Mouse (Mus musculus) intestine, embryonic 16.5 days (tissue): Measurements from ENCODE around the gene Gm14569. TPM values are rescaled to one million over a fixed set of nuclear protein-coding genes. Genes with fewer than 3 reads are reported as not detected.
A peak's percentile ranks its signal among the peaks of the same experiment; 100 is the strongest.

Experiments
- ATAC-seq: fragments of 200-750 bp; cut with Nextera tagmentation; 2 replicates; pipeline ENCODE4 v1.8.0; 2017; ENCODE audit warnings: moderate TSS enrichment, moderate library complexity
- H3K27ac ChIP-seq: fragments of 300-500 bp; sonication (generic); 2 replicates; pipeline ENCODE4 v1.5.1; 2014; ENCODE audit warnings: mild to moderate bottlenecking, low read length
- H3K27me3 ChIP-seq: fragments of 300-500 bp; sonication (generic); replicated peaks from 2 replicates; pipeline ENCODE4 v1.6.1; 2014; ENCODE audit warnings: low read length, control low read depth, mixed read lengths; ENCODE audit not compliant: control insufficient read depth, insufficient read depth
- H3K36me3 ChIP-seq: fragments of 300-500 bp; sonication (generic); 2 replicates; pipeline ENCODE4 v1.6.1; 2014; ENCODE audit warnings: low read length, control low read depth; ENCODE audit not compliant: control insufficient read depth, insufficient read depth
- H3K4me1 ChIP-seq: fragments of 300-500 bp; sonication (generic); 2 replicates; pipeline ENCODE4 v1.6.1; 2014; ENCODE audit warnings: low read length, control low read depth, mixed read lengths; ENCODE audit not compliant: control insufficient read depth, insufficient read depth
- H3K4me2 ChIP-seq: fragments of 300-500 bp; sonication (generic); 2 replicates; pipeline ENCODE4 v1.6.1; 2014; ENCODE audit warnings: low read depth, low read length, control low read depth
- H3K4me3 ChIP-seq: fragments of 300-500 bp; sonication (generic); 2 replicates; pipeline ENCODE4 v1.5.1; 2014; ENCODE audit warnings: mild to moderate bottlenecking, low read length
- H3K9ac ChIP-seq: fragments of 300-500 bp; sonication (generic); 2 replicates; pipeline ENCODE4 v1.6.1; 2014; ENCODE audit warnings: low read depth, low read length
- H3K9me3 ChIP-seq: fragments of 300-500 bp; sonication (generic); 2 replicates; pipeline ENCODE4 v1.6.1; 2016; ENCODE audit warnings: low read length, control low read depth; ENCODE audit not compliant: control insufficient read depth
- WGBS: fragments of 180-500 bp; shearing (Covaris S2); extraction: QIAGEN DNeasy Blood & Tissue Kit; methylation state at CpG from one replicate; pipeline ENCODE4 v1.1.7; 2014; 5-methylcytosine and 5-hydroxymethylcytosine counted together
- microRNA-seq: library from miRNA; unstranded; fragments of <30 nt; microRNA quantifications from one replicate; pipeline ENCODE4, GENCODE M21; 2016
- polyA plus RNA-seq: library from polyadenylated mRNA; unstranded; fragments of >200 nt; fragmentation: Nextera tagmentation; extraction: Ambion mirVana; gene quantifications from 2 replicates; pipeline ENCODE4 v1.2.1, GENCODE M21; 2015

Gene Gm14569
- polyA plus RNA-seq, 1 experiment from 2014 or later, result not detected

DNA sequence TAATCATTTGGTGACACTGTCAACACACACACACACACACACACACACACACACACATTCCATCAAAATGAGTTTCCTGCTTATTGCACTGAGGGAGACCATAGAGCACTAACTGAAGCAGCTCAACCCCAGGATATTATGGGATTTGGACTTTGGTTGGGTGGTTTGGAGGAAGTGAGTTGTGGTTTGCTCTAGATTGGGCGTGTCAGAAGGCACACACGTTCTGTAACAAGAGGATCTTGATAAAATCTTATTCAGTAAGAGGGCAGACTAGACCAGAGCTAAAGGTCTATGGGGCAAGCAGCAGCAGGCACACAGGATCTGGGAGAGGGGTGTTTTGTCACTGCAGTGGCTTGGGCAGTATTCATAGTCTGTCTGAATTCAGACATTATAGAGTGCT lies 101.1 kb downstream of the Gm14569 start:
- 39% methylated on average over 2 of the region's 2 CpGs for WGBS
- no peaks in the 10 kb centered on the region for H3K36me3 ChIP-seq
- no peaks in the 10 kb centered on the region for H3K27me3 ChIP-seq
- no peaks in the 10 kb centered on the region for H3K9me3 ChIP-seq
- no peak overlapping the region for H3K4me3 ChIP-seq
- no peak overlapping the region for H3K9ac ChIP-seq
- no peaks in the 10 kb centered on the region for H3K4me1 ChIP-seq
- no peak overlapping the region for H3K27ac ChIP-seq
- ATAC-seq, result peak; percentile 89
- H3K4me2 ChIP-seq, result no peak overlapping the region

DNA sequence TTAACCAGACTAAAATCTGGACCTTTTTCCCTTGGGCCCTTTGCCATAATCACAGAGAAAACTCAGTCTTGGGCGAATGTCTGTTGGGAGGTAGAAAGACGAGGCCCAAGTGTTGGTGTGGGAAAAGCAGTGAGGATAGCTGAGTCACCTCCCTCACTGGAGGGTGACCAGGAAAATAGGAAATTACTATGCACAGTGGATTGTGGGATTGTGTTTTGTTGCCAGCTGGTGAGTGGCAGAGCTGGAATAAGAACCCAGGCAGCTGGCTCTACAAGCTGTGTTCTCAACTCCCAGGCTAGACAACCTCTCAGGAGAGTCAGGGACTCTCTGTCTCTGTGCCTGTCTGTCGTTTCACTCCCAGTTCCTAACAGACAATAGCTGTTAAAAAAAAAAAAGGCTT lies 101.7 kb downstream of the Gm14569 start:
- H3K4me3 ChIP-seq, result no peak overlapping the region
- no peaks in the 10 kb centered on the region for H3K4me1 ChIP-seq
- no peaks in the 10 kb centered on the region for H3K36me3 ChIP-seq
- ATAC-seq, result no peak
- no peaks in the 10 kb centered on the region for H3K27me3 ChIP-seq
- no peak overlapping the region for H3K4me2 ChIP-seq
- no peak overlapping the region for H3K9ac ChIP-seq
- H3K27ac ChIP-seq, result no peak overlapping the region
- H3K9me3 ChIP-seq, result no peaks in the 10 kb centered on the region
- 48% methylated on average over 3 of the region's 3 CpGs for WGBS

DNA sequence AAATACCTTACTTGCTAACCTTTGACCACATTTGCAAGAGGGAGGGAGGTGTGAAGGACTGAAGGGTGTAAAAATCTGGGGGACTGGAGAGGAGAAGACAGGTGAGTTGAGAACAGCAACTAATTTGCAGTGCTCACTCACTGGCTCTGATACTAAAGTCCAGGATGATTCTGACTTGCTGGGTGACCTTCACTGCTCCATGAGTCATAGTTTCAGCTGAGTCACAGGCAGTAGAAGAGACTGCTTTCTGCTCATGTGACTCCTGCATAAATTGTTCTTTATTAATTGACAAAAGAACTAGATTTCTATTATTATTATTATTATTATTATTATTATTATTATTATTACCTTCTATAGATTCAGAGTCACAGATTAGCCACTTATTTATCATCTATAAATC lies 106.3 kb downstream of the Gm14569 start:
- Histone ChIP-seq H3K4me3 (no peak overlapping the region), H3K4me1 (no peaks in the 10 kb centered on the region), H3K27me3 (no peaks in the 10 kb centered on the region), H3K9me3 (no peaks in the 10 kb centered on the region), H3K36me3 (no peaks in the 10 kb centered on the region), H3K27ac (no peak overlapping the region), H3K4me2 (no peak overlapping the region), H3K9ac (no peak overlapping the region)
- peak; percentile 46; the same call in 1 of the 2 replicates for ATAC-seq

Small RNAs within 50 kb of the gene (microRNA-seq; reads per million reads assigned to microRNA genes)
- gene Gm44485, result not detected

Other genes with a start within 250 kb of the Gm14569 start
- 0.49 and 0.66 TPM in 2 replicates for gene Lonrf3, start 163.5 kb downstream of the Gm14569 start, polyA plus RNA-seq
- not detected in 2 replicates for gene Gm6268, start 90.5 kb downstream of the Gm14569 start, polyA plus RNA-seq
- 210 and 219 TPM in 2 replicates for gene Pgrmc1, start 106.4 kb upstream of the Gm14569 start, polyA plus RNA-seq
- gene Akap17b, start 153.6 kb upstream of the Gm14569 start, polyA plus RNA-seq, result 1.9 and 2.1 TPM in 2 replicates